Mouse (Mus musculus): ENCODE data around the gene Zkscan6.

- TF ChIP-seq CTCF (conservative IDR thresholded peaks at IDR 0.05; ENCODE audit: low read length) (no peak), NANOG (IDR thresholded peaks at IDR 0.05; ENCODE audit: borderline replicate concordance, low read length) (no peak), POU5F1 (IDR thresholded peaks at IDR 0.05; ENCODE audit: borderline replicate concordance, low read length) (no peak)
These were observed 27.4 kb upstream of the Zkscan6 start for GRCm38 (mm10) chr11:65779578-65779977.

All from E14TG2a.4 (cell line).